Mouse (Mus musculus) cerebellum, adult 2 months (tissue): ENCODE results near the gene Ahnak. TPM values are rescaled to one million over a fixed set of nuclear protein-coding genes. Genes with fewer than 3 reads are reported as not detected.
"Not testable (repeated sequence)": the region's sequence is repeated elsewhere in the genome, so short reads cannot be mapped to it uniquely, and the experiment has no call there.

Source experiments
- DNase-seq, 2 experiments: peaks; one replicate each; pipeline ENCODE4 v3.0.0; 2021
- H3K27ac ChIP-seq: fragments of 200-500 bp; 2 replicates; pipeline ENCODE4 v1.5.1; 2012; ENCODE audit warnings: low read length, control low read depth, inconsistent platforms; ENCODE audit not compliant: insufficient read depth
- H3K27me3 ChIP-seq: fragments of 200-500 bp; 2 replicates; pipeline ENCODE4 v1.6.1; 2012; ENCODE audit warnings: inconsistent platforms, mild to moderate bottlenecking, low read length, moderate library complexity; ENCODE audit not compliant: control insufficient read depth, insufficient read depth
- H3K4me1 ChIP-seq: fragments of 200-500 bp; 2 replicates; pipeline ENCODE4 v1.6.1; 2011; ENCODE audit warnings: low read length; ENCODE audit not compliant: control insufficient read depth, insufficient read depth
- H3K4me3 ChIP-seq: fragments of 200-500 bp; replicated peaks from 2 replicates; pipeline ENCODE3; 2011; ENCODE audit warnings: mild to moderate bottlenecking, low read depth, low read length, control low read depth; ENCODE audit not compliant: insufficient read depth
- CTCF ChIP-seq: fragments of 200-500 bp; IDR thresholded peaks from 2 replicates; pipeline ENCODE4 v1.5.1; 2011; ENCODE audit warnings: low read depth, mild to moderate bottlenecking, control low read depth, low read length, moderate library complexity, borderline replicate concordance; ENCODE audit not compliant: insufficient read depth
- POLR2A ChIP-seq: fragments of 200-500 bp; IDR thresholded peaks from 2 replicates; pipeline ENCODE4 v1.6.1; 2011; ENCODE audit warnings: low read length, control low read depth, borderline replicate concordance; ENCODE audit not compliant: insufficient read depth
- WGBS: fragments of 180-500 bp; shearing (Covaris S2); methylation state at CpG from one replicate; pipeline ENCODE4 v1.1.7; 2018; 5-methylcytosine and 5-hydroxymethylcytosine counted together
- polyA plus RNA-seq: library from polyadenylated mRNA; depleted of rRNA; stranded (reverse); fragments of >200 nt; gene quantifications from 2 replicates; pipeline ENCODE4 v1.2.3, GENCODE M21; 2012

Gene Ahnak
- polyA plus RNA-seq, 1 experiment: 5.8 TPM

DNA sequence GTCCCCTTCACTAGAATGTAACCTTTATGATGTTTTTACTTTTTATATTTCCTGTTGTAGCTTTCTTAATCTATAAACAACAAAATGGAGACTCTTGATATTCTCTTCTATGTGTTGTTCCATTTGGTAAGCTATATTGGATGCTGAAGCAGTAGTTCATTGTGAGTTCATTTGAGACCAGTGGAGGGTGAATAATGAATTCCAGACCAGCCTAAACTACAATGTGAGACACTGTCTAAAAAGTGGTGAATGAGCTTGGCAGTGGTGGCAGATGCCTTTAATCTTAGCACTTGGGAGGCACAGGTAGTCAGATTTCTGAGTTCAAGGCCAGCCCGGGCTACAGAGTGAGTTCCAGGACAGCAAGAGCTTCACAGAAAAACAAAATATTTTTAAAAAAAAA lies 54.0 kb downstream of the Ahnak start:
- Histone ChIP-seq H3K27me3 (no peaks in the 10 kb centered on the region), H3K27ac (no peak overlapping the region), H3K4me3 (no peak overlapping the region), H3K4me1 (no peaks in the 10 kb centered on the region)
- 90% methylated on average over 1 of the region's 1 CpGs for WGBS
- no peak for TF ChIP-seq CTCF
- no peak for TF ChIP-seq POLR2A
- DNase-seq: no peak

DNA sequence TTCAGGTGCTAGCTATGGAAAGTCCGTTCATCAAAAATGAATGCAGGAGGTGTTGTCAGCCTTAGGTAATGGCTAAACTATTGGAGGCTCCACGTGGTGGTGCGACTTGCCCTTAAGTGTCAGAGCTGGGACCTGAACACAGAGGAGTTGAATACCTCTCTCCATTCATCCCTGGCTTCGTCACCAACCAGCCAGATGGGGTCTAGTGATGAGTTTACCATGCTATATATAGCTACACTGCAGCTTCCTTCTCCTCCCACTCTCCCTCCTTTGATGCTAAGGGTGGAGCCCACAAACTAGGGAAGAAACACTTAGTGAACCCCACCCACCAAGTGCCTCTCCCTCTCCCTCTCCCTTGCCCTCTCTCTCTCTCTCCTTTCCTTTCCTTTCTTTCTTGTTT lies 55.2 kb downstream of the Ahnak start:
- DNase-seq: no peak
- Histone ChIP-seq H3K4me1 (no peaks in the 10 kb centered on the region), H3K27me3 (no peaks in the 10 kb centered on the region), H3K27ac (no peak overlapping the region), H3K4me3 (no peak overlapping the region)
- 81% methylated on average over 4 of the region's 4 CpGs for WGBS
- TF ChIP-seq POLR2A: no peak
- TF ChIP-seq CTCF: no peak

DNA sequence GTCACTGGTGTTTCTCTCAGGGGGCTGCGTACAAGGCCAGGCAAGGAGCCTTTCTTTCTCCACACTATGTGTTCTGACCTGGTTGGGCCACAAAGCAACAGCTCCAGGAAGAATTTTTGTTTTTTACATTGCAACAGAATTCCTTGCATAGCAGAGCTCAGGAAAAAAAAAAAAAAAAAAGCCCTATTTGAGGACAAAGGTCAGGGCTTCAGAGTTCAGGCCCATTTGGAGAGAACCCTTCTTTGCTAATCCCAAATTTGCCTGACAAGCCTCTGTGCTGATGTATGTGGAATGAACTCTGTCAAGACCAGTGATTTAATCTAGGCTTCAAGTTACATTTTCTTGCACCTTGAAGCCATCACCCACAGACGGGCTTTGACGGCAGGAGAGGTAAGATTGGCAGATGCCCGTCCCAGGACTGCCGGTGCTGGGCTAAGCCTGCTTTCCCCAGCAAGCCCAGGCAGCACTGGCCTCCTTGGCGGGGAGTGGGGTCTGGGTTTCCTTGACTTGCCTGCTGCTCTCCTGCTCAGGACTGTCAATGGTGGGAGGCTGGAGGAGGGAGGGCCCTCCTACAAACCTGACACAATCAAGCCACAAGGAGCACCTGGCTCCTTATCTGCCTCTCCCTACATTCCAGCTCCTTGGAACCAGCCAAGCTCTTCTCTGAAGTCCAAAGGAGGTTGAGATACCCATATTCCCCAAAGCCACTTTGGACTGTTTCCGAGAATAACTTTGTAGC lies 58.3 kb downstream of the Ahnak start:
- TF ChIP-seq POLR2A (no peak), CTCF (no peak)
- WGBS: 88% methylated on average over 7 of the region's 7 CpGs
- no peak overlapping the region for H3K27ac ChIP-seq
- no peaks in the 10 kb centered on the region for H3K27me3 ChIP-seq
- H3K4me1 ChIP-seq: no peaks in the 10 kb centered on the region
- no peak for DNase-seq
- no peak overlapping the region for H3K4me3 ChIP-seq

DNA sequence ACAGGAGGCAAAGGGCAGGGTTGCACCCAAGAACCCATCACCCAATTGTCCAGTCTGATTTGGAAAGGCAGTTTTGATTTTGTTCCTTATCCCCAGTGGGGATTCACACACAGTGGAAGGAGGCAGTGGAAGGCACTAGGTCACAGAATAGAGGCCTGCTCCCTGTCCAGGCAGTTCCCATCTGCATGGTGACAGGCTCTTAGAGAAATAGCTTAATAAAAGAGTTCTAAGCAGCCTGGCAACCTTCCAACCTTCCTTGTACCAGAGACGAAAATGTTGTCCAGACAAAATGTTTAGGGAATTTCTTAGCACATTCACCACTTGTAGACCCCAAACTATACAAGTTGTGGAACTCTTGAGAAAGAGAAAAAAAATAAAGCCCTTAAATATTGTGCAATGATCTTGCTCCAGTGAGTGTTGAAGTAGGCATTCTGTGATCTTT lies 58.9 kb downstream of the Ahnak start:
- WGBS: 22% methylated on average over 1 of the region's 1 CpGs
- Histone ChIP-seq H3K4me1 (no peaks in the 10 kb centered on the region), H3K27me3 (no peaks in the 10 kb centered on the region), H3K4me3 (no peak overlapping the region), H3K27ac (no peak overlapping the region)
- no peak for DNase-seq
- TF ChIP-seq POLR2A (no peak), CTCF (no peak)

DNA sequence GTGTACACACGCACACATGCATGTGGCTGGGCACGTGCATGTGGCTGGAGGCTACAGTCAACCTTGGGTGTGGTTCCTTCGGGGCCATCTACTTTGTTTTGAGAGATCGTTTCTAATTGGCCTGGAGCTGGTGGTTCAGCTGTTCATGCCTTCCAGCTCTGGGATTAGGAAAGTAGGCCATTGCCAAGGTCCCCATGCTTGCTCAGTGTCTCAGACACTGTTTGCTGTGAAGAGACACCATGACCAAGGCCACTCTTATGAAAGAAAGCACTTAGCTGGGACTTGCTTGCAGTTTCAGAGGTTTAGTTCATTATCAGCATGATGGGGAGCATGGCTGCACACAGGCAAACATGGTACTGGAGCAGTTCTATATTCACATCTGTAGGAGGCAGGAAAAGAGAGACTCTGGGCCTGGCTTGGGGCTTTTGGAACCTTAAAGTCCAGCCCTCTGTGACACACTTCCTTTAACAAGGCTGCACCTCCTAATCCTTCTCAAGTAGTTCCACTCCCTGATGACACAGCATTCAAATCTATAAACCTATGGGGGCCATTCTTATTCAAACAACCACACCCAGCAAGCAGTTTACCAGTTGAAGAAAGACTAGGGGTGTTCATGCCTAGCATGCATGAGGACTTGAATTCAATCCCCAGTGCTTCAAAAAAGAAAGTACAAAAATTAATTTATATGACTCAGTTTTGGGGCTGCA lies 60.0 kb downstream of the Ahnak start:
- H3K27ac ChIP-seq: no peak overlapping the region
- DNase-seq: no peak
- H3K4me1 ChIP-seq: no peaks in the 10 kb centered on the region
- no peak for TF ChIP-seq POLR2A
- no peak for TF ChIP-seq CTCF
- H3K4me3 ChIP-seq: no peak overlapping the region
- WGBS: 87% methylated on average over 4 of the region's 4 CpGs
- no peaks in the 10 kb centered on the region for H3K27me3 ChIP-seq

DNA sequence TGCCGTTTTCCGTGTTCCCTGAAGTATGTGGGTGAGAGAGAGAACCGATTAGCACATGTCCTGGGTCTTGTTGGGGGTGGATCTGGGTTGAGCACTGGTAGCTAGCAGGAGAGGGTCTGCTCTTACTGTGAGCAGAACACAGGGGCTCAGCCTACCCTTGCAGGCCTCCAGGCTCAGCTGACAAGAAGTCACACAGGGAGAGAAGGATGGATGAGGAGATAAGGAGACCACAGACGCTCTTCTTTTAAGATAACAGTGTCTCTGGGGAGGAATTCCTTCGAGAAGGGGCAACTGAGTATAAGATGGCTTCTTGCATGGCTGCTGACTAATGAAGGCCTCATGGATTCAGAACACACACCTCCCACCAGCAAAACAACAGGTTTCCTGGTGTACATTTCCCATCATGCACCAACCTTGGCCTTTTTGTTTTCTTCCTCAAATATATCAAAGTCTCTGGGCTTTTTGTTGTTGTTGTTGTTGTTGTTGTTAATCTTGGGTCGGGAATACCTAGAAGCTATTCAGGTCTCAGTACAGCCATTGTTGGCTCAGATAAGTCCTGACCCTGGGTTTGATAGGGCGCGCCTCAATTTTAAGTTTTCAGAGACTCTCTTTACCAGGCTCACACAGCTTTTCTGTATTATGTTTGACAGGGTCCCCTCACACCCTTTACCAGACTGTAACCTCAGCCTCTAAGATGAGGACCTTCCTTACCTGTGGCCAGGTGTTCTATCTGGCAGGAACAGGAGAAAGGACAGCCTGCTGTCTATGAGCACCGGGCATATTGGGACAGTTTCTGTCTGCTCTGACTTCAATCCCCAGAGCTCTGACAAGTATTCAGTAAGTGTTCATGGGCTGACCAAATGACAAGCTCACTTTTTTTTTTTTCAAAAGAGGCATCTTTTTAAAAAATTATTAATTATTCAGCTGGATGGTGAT lies 61.5 kb downstream of the Ahnak start:
- Histone ChIP-seq H3K4me1 (no peaks in the 10 kb centered on the region), H3K4me3 (no peak overlapping the region), H3K27ac (no peak overlapping the region), H3K27me3 (no peaks in the 10 kb centered on the region)
- WGBS: 79% methylated on average over 9 of the region's 9 CpGs
- DNase-seq: no peak
- TF ChIP-seq CTCF: no peak
- TF ChIP-seq POLR2A: no peak

DNA sequence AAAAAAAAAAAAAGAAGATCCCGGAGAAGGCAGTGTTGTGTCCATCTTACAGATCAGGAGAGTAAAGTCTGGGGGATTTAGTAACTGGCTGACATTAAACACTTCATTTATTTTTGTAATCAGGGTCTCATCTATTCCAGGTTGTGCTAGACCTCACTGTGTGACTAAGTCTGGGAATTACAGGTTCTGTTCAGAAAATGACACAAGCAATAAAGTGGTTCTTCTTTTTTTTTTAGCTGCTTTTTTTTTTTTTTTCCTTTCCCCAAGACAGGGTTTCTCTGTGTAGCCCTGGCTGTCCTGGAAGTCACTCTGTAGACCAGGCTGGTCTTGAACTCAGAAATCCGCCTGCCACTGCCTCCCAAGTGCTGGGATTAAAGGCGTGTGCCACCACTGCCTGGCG lies 62.9 kb downstream of the Ahnak start:
- not testable (repeated sequence) for H3K27ac ChIP-seq, H3K27me3 ChIP-seq, H3K4me3 ChIP-seq, DNase-seq, H3K4me1 ChIP-seq
- WGBS: 86% methylated on average over 4 of the region's 4 CpGs
